In genomic region chr5:119656354-119656753, GRCm38 (mm10) we compare ENCODE assay signal across 32 mouse cellular contexts. TPM values are rescaled to one million over a fixed set of nuclear protein-coding genes. Genes with fewer than 3 reads are reported as not detected.
DNase-seq lines count a peak whose midpoint lies in the region; ATAC-seq and TF ChIP-seq lines count a peak whose summit lies in the region.
"Had no signal": no experiment of that assay in that cellular context is flagged by ENCODE, and none has a peak within 500 bp of the region (broad histone marks: within the 10 kb centered on the region; RNA-seq: fewer than 3 reads in every experiment).

No protein-coding gene starts in this region.

- peaks cover 97% of the 10 kb centered on the region for H3K27me3 ChIP-seq in limb, embryonic 13.5 days
- H3K27me3 ChIP-seq in limb, embryonic 10.5 days (ENCODE audit: low read depth, poor library complexity, severe bottlenecking), result peaks cover 96% of the 10 kb centered on the region
- H3K27me3 ChIP-seq in lung, embryonic 16.5 days (ENCODE audit: control insufficient read depth, insufficient read depth, low read depth, low read length), result peaks cover 33% of the 10 kb centered on the region
- peaks cover 76% of the 10 kb centered on the region for H3K27me3 ChIP-seq in E14TG2a.4 (ENCODE audit: insufficient read depth, low read length)
- peaks cover 96% of the 10 kb centered on the region for H3K27me3 ChIP-seq in hindbrain, embryonic 14.5 days (ENCODE audit: control insufficient read depth, insufficient read depth, low read length)
- H3K27me3 ChIP-seq in intestine, embryonic 16.5 days (replicated peaks; ENCODE audit: control insufficient read depth, insufficient read depth, low read length), result peaks cover 47% of the 10 kb centered on the region
- H3K27me3 ChIP-seq: CH12.LX had no signal

- H3K9ac ChIP-seq in limb, embryonic 13.5 days, result no peak overlapping the region
- H3K9ac ChIP-seq in lung, embryonic 16.5 days (ENCODE audit: low read length), result no peak overlapping the region
- peak overlapping the region; percentile 9; the same call in 1 of the 2 replicates for H3K9ac ChIP-seq in ES-E14 (ENCODE audit: insufficient read depth, low read depth, low read length, poor library complexity, severe bottlenecking)
- no peak overlapping the region for H3K9ac ChIP-seq in hindbrain, embryonic 14.5 days
- H3K9ac ChIP-seq in intestine, embryonic 16.5 days (ENCODE audit: low read depth, low read length), result no peak overlapping the region
- H3K9ac ChIP-seq: embryonic facial prominence, embryonic 12.5 days; forebrain, embryonic 12.5 days; forebrain, embryonic 15.5 days; heart, embryonic 15.5 days; hindbrain, embryonic 13.5 days had no signal

- TF ChIP-seq POLR2A in lung, adult 2 months (IDR thresholded peaks at IDR 0.05; ENCODE audit: borderline replicate concordance, extremely low read depth, low read depth, low read length), result no peak

- H3K27ac ChIP-seq in limb, embryonic 13.5 days, result no peak overlapping the region
- no peak overlapping the region; the same call in 1 of the 2 replicates for H3K27ac ChIP-seq in limb, embryonic 10.5 days
- no peak overlapping the region for H3K27ac ChIP-seq in lung, embryonic 16.5 days (ENCODE audit: low read length)
- H3K27ac ChIP-seq in ES-E14 (ENCODE audit: insufficient read depth, low read depth, low read length, poor library complexity, severe bottlenecking), result peak overlapping the region; percentile 48; the same call in 1 of the 2 replicates
- no peak overlapping the region for H3K27ac ChIP-seq in hindbrain, embryonic 14.5 days
- H3K27ac ChIP-seq in intestine, embryonic 16.5 days (ENCODE audit: low read length), result no peak overlapping the region
- H3K27ac ChIP-seq: embryonic facial prominence, embryonic 12.5 days; forebrain, embryonic 12.5 days; forebrain, embryonic 15.5 days; heart, adult 2 months; heart, embryonic 10.5 days; heart, embryonic 15.5 days; hindbrain, embryonic 10.5 days; hindbrain, embryonic 13.5 days; hindbrain, postnatal 0 days had no signal

- no peak for TF ChIP-seq CTCF in lung, adult 2 months (IDR thresholded peaks at IDR 0.05; ENCODE audit: insufficient read depth, low read length)
- TF ChIP-seq CTCF in E14TG2a.4 (conservative IDR thresholded peaks at IDR 0.05; ENCODE audit: low read length), result no peak

- no peak for ATAC-seq in limb, embryonic 13.5 days (ENCODE audit: low FRiP score, low read depth)
- ATAC-seq in lung, embryonic 16.5 days (ENCODE audit: low read depth), result peak; percentile 32; the same call in 1 of the 2 replicates
- ATAC-seq in hindbrain, embryonic 14.5 days (ENCODE audit: low FRiP score), result no peak
- ATAC-seq in intestine, embryonic 16.5 days, result no peak
- ATAC-seq: forebrain, embryonic 15.5 days; hindbrain, postnatal 0 days; inflammation-experienced regulatory T-cells, adult 6 months; Patski had no signal

- peak overlapping the region; percentile 28; the same call in 1 of the 2 replicates for H3K4me2 ChIP-seq in limb, embryonic 13.5 days (replicated peaks)
- H3K4me2 ChIP-seq in lung, embryonic 16.5 days (ENCODE audit: low read depth, low read length), result no peak overlapping the region
- H3K4me2 ChIP-seq in hindbrain, embryonic 14.5 days (replicated peaks), result no peak overlapping the region
- H3K4me2 ChIP-seq in intestine, embryonic 16.5 days (ENCODE audit: low read depth, low read length), result no peak overlapping the region
- H3K4me2 ChIP-seq: forebrain, embryonic 12.5 days; forebrain, embryonic 15.5 days; heart, embryonic 15.5 days; hindbrain, embryonic 13.5 days had no signal

- in situ Hi-C loops in ES-E14 (cut with MboI; ENCODE audit: low sequenced_read_pairs in 2 of 2, unreplicated experiment in 2 of 2), result loop anchor here in 1 of 2 experiments (25.0 kb wide), 1 partner anchor 1494 kb away; the partner anchor contains the start of genes Fbxw8 and Hrk

- no peaks in the 10 kb centered on the region for H3K36me3 ChIP-seq in limb, embryonic 13.5 days
- H3K36me3 ChIP-seq in limb, embryonic 10.5 days, result no peaks in the 10 kb centered on the region
- H3K36me3 ChIP-seq in lung, embryonic 16.5 days (ENCODE audit: control insufficient read depth, insufficient read depth, low read length), result no peaks in the 10 kb centered on the region
- no peaks in the 10 kb centered on the region for H3K36me3 ChIP-seq in E14TG2a.4 (ENCODE audit: insufficient read depth, low read length)
- H3K36me3 ChIP-seq in ES-E14 (ENCODE audit: control insufficient read depth, insufficient read depth, low read length, poor library complexity, severe bottlenecking), result no peaks in the 10 kb centered on the region
- no peaks in the 10 kb centered on the region for H3K36me3 ChIP-seq in hindbrain, embryonic 14.5 days (replicated peaks; ENCODE audit: control insufficient read depth, insufficient read depth)
- no peaks in the 10 kb centered on the region for H3K36me3 ChIP-seq in intestine, embryonic 16.5 days (ENCODE audit: control insufficient read depth, insufficient read depth, low read length)
- H3K36me3 ChIP-seq: embryonic facial prominence, embryonic 12.5 days; forebrain, embryonic 12.5 days; forebrain, embryonic 15.5 days; G1E; heart, embryonic 10.5 days; heart, embryonic 15.5 days; hindbrain, embryonic 10.5 days; hindbrain, embryonic 13.5 days had no signal

- no peak for DNase-seq in limb, embryonic 10.5 days (ENCODE audit: low spot score)
- DNase-seq in lung, adult 2 months, result no peak
- no peak for DNase-seq in ES-E14 (ENCODE audit: low read depth, low spot score)
- DNase-seq in hindbrain, embryonic 14.5 days (ENCODE audit: low spot score), result no peak
- DNase-seq: adrenal gland, postnatal 10 days; adrenal gland, postnatal 36 days; B cell, adult 2 months; cerebellum, adult 18-20 months; cerebellum, adult 9-10 months; cerebellum, postnatal 14 days; gastrocnemius, postnatal 36 days; heart, adult 2 months; heart, postnatal 10 days; heart, postnatal 36 days had no signal

- H3K9me3 ChIP-seq in limb, embryonic 13.5 days, result no peaks in the 10 kb centered on the region
- no peaks in the 10 kb centered on the region for H3K9me3 ChIP-seq in limb, embryonic 10.5 days (replicated peaks)
- H3K9me3 ChIP-seq in lung, embryonic 16.5 days (ENCODE audit: control insufficient read depth, low read length), result no peaks in the 10 kb centered on the region
- H3K9me3 ChIP-seq in E14TG2a.4 (ENCODE audit: low read length), result no peaks in the 10 kb centered on the region
- H3K9me3 ChIP-seq in ES-E14 (ENCODE audit: control insufficient read depth, insufficient read depth, low read depth, low read length), result no peaks in the 10 kb centered on the region
- no peaks in the 10 kb centered on the region for H3K9me3 ChIP-seq in hindbrain, embryonic 14.5 days (ENCODE audit: control insufficient read depth, low read length)
- no peaks in the 10 kb centered on the region for H3K9me3 ChIP-seq in intestine, embryonic 16.5 days (ENCODE audit: control insufficient read depth, low read length)
- H3K9me3 ChIP-seq: embryonic facial prominence, embryonic 12.5 days; forebrain, embryonic 12.5 days; forebrain, embryonic 15.5 days; heart, embryonic 10.5 days; heart, embryonic 15.5 days; hindbrain, embryonic 10.5 days; hindbrain, embryonic 13.5 days had no signal

- no peak overlapping the region for H3K4me3 ChIP-seq in limb, embryonic 13.5 days
- no peak overlapping the region for H3K4me3 ChIP-seq in limb, embryonic 10.5 days
- H3K4me3 ChIP-seq in lung, embryonic 16.5 days (ENCODE audit: low read length), result no peak overlapping the region
- no peak overlapping the region for H3K4me3 ChIP-seq in lung, adult 2 months (replicated peaks; ENCODE audit: extremely low read depth, low read depth, low read length)
- H3K4me3 ChIP-seq in E14TG2a.4 (replicated peaks; ENCODE audit: low read length) (peak overlapping the region; percentile 52), ES-E14 (ENCODE audit: insufficient read depth in 1 of 2, low read depth in 1 of 2, low read length in 2 of 2, poor library complexity in 1 of 2, severe bottlenecking in 1 of 2) (peak overlapping the region; percentile 20 to 33; a peak in 3 of 4 replicates)
- no peak overlapping the region for H3K4me3 ChIP-seq in hindbrain, embryonic 14.5 days (replicated peaks; ENCODE audit: low read length)
- H3K4me3 ChIP-seq in intestine, embryonic 16.5 days (ENCODE audit: low read length), result no peak overlapping the region
- H3K4me3 ChIP-seq: embryonic facial prominence, embryonic 12.5 days; erythroblast, embryonic 14.5 days; forebrain, embryonic 12.5 days; forebrain, embryonic 15.5 days; heart, adult 2 months; hindbrain, embryonic 10.5 days; hindbrain, embryonic 13.5 days had no signal

- H3K4me1 ChIP-seq in limb, embryonic 13.5 days, result peaks cover 15% of the 10 kb centered on the region; the same call in 1 of the 2 replicates
- peaks cover 42% of the 10 kb centered on the region for H3K4me1 ChIP-seq in limb, embryonic 10.5 days
- H3K4me1 ChIP-seq in lung, embryonic 16.5 days (replicated peaks; ENCODE audit: control insufficient read depth, insufficient read depth, low read length), result peaks cover 10% of the 10 kb centered on the region
- H3K4me1 ChIP-seq in lung, adult 2 months (ENCODE audit: control insufficient read depth, insufficient read depth, low read length), result no peaks in the 10 kb centered on the region
- H3K4me1 ChIP-seq in E14TG2a.4 (replicated peaks; ENCODE audit: low read depth, low read length), result peaks cover 66% of the 10 kb centered on the region
- peaks cover 6 to 7% of the 10 kb centered on the region in 2 experiments for H3K4me1 ChIP-seq in ES-E14 (ENCODE audit: control insufficient read depth in 2 of 2, insufficient read depth in 2 of 2, low read length in 2 of 2, poor library complexity in 1 of 2)
- no peaks in the 10 kb centered on the region for H3K4me1 ChIP-seq in hindbrain, embryonic 14.5 days (replicated peaks; ENCODE audit: control insufficient read depth, insufficient read depth, low read length)
- no peaks in the 10 kb centered on the region for H3K4me1 ChIP-seq in intestine, embryonic 16.5 days (ENCODE audit: control insufficient read depth, insufficient read depth, low read length)
- H3K4me1 ChIP-seq: forebrain, embryonic 12.5 days had no signal

- 20% methylated on average over 7 of the region's 7 CpGs for WGBS in limb, embryonic 13.5 days
- 14% methylated on average over 7 of the region's 7 CpGs for WGBS in limb, embryonic 10.5 days
- 37% methylated on average over 7 of the region's 7 CpGs for WGBS in lung, embryonic 16.5 days
- 51% methylated on average over 7 of the region's 7 CpGs for WGBS in lung, adult 2 months
- 6% methylated on average over 7 of the region's 7 CpGs for WGBS in hindbrain, embryonic 14.5 days
- WGBS in intestine, embryonic 16.5 days, result 33% methylated on average over 7 of the region's 7 CpGs

TF ChIP-seq in ES-E14, 5 proteins besides CTCF, POLR2A, EP300 and RAD21 (continues in another document):
- no peak for TF ChIP-seq CHD2 (IDR thresholded peaks at IDR 0.05; ENCODE audit: low read depth, low read length)

RNA-seq across cellular contexts. Expression of gene Tbx3, which starts 14.1 kb away (rescaled TPM):
- 29.9 and 43.9 TPM in 2 replicates for polyA plus RNA-seq in limb, embryonic 13.5 days (2015; fragmentation: Nextera tagmentation; extraction: Ambion mirVana)
- polyA plus RNA-seq in limb, embryonic 10.5 days (2016; fragmentation: Nextera tagmentation; extraction: Ambion mirVana), result 50.1 and 55.3 TPM in 2 replicates
- polyA plus RNA-seq in lung, embryonic 16.5 days (2015; fragmentation: Nextera tagmentation; extraction: Ambion mirVana), result 53.4 and 65.3 TPM in 2 replicates
- 135 and 160 TPM in 2 replicates for polyA plus RNA-seq in lung, adult 2 months (2012; rRNA removed)
- 30.5 and 47.9 TPM in 2 replicates for total RNA-seq in ES-E14 (2012; rRNA removed)
- 4.3 and 6.6 TPM in 2 replicates for polyA plus RNA-seq in hindbrain, embryonic 14.5 days (2014; fragmentation: Nextera tagmentation; extraction: Ambion mirVana)
- polyA plus RNA-seq in intestine, embryonic 16.5 days (2015; fragmentation: Nextera tagmentation; extraction: Ambion mirVana), result 37.5 and 44.6 TPM in 2 replicates
- total RNA-seq: CH12.LX; granulocyte monocyte progenitor cell, adult 5-6 weeks had no signal
- polyA plus RNA-seq: erythroblast, embryonic 14.5 days; G1E; Patski had no signal

Comparison
In these comparisons a context has a peak if more than half of its experiments do, and no peak if none do; other contexts are left out.
1. H3K4me3 ChIP-seq: peak in E14TG2a.4 (single experiment) and ES-E14 (2 of 2); none in limb, embryonic 13.5 days (single experiment), limb, embryonic 10.5 days (single experiment), lung, embryonic 16.5 days (single experiment), lung, adult 2 months (single experiment), hindbrain, embryonic 14.5 days (single experiment) and intestine, embryonic 16.5 days (single experiment).